Mouse (Mus musculus): Measurements from ENCODE around the gene Card9. TPM values are rescaled to one million over a fixed set of nuclear protein-coding genes. Genes with fewer than 3 reads are reported as not detected.

The Card9 gene
- polyA plus RNA-seq, 1 experiment from 2014 or later, result 9.9 TPM

DNA sequence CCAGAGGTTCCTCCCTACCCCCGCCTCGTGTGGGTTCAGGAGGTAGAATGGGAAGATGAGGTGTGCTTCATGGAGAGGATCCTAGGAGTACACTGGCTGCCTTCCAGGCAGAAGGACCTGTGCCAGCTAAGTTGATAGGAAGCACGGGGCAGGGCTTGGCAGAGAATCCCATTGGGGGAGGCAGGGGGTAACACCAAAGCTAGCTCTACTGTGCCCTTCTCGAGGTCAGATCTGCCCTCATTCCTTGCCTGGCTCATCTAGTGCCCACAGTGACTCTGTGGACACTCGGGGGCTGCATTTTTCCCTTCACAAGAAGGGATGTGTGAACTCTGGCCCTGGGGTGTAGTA is 21.5 kb downstream of the Card9 start:
- H3K4me1 ChIP-seq (ENCODE audit: insufficient read depth, low read depth, low read length), result peaks cover 15% of the 10 kb centered on the region; the same call in 1 of the 2 replicates
- no peak overlapping the region for H3K27ac ChIP-seq (ENCODE audit: low read length)
- no peak for TF ChIP-seq EP300 (IDR thresholded peaks at IDR 0.05)
- no peak for TF ChIP-seq CTCF (IDR thresholded peaks at IDR 0.05)
- no peak overlapping the region for H3K9ac ChIP-seq (replicated peaks; ENCODE audit: low read depth)
- H3K36me3 ChIP-seq (ENCODE audit: insufficient read depth, low read length), result no peaks in the 10 kb centered on the region
- DNase-seq (ENCODE audit: low spot score) (no peak), ATAC-seq (no peak)
- no peaks in the 10 kb centered on the region for H3K27me3 ChIP-seq (replicated peaks; ENCODE audit: insufficient read depth, low read length)
- no peak overlapping the region for H3K4me3 ChIP-seq (ENCODE audit: low read depth, low read length)
- no peaks in the 10 kb centered on the region for H3K9me3 ChIP-seq (ENCODE audit: low read length)
- WGBS, result 70% methylated on average over 5 of the region's 5 CpGs
- H3K4me2 ChIP-seq (replicated peaks; ENCODE audit: low read depth, low read length), result no peak overlapping the region

DNA sequence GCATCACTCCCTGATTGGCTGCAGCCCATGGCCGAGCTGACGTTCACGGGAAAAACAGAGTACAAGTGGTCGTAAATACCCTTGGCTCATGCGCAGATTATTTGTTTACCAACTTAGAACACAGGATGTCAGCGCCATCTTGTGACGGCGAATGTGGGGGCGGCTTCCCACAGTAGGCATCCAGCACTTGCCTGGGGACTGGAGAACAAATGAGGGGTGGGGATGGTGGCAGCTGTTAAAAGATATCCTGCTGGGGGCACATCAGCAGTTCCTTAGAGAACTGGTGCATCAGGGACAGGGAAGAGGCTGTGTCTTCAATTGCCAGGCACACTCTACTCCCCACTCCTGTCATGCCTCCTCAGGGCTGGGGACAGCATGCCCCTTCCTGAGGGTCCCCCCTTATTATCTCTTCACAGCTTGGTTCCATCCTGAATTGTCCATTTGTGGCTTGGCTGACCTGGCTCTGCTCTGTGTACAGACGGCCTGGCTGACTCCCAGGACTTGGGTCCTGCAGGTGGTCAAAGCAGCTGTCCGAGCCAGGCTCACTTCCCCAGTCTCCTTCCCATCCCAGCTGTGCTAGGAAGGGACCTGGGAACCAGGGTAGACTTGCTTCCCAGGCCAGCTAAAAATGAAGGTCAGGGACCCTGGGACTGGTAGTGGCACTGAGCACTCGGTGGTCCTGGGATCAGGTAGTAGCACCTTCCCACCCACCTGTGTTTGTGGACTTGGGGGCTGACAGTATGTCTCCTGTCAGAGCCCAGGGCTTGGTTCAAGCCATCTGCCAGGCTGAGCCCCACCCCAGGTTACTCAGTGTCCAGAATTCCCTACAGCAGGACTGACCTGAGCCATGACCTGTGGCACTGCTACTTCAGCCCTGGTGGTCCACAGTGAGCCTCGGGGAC is 22.2 kb downstream of the Card9 start:
- ATAC-seq (no peak), DNase-seq (ENCODE audit: low spot score) (no peak)
- Histone ChIP-seq H3K4me3 (ENCODE audit: low read depth, low read length) (no peak overlapping the region), H3K9ac (replicated peaks; ENCODE audit: low read depth) (no peak overlapping the region), H3K9me3 (ENCODE audit: low read length) (no peaks in the 10 kb centered on the region), H3K27ac (ENCODE audit: low read length) (no peak overlapping the region), H3K4me1 (ENCODE audit: insufficient read depth, low read depth, low read length) (peaks cover 15% of the 10 kb centered on the region; the same call in 1 of the 2 replicates), H3K27me3 (replicated peaks; ENCODE audit: insufficient read depth, low read length) (no peaks in the 10 kb centered on the region), H3K36me3 (ENCODE audit: insufficient read depth, low read length) (no peaks in the 10 kb centered on the region), H3K4me2 (replicated peaks; ENCODE audit: low read depth, low read length) (no peak overlapping the region)
- no peak for TF ChIP-seq CTCF (IDR thresholded peaks at IDR 0.05)
- TF ChIP-seq EP300 (IDR thresholded peaks at IDR 0.05), result no peak
- WGBS, result 82% methylated on average over 8 of the region's 13 CpGs

DNA sequence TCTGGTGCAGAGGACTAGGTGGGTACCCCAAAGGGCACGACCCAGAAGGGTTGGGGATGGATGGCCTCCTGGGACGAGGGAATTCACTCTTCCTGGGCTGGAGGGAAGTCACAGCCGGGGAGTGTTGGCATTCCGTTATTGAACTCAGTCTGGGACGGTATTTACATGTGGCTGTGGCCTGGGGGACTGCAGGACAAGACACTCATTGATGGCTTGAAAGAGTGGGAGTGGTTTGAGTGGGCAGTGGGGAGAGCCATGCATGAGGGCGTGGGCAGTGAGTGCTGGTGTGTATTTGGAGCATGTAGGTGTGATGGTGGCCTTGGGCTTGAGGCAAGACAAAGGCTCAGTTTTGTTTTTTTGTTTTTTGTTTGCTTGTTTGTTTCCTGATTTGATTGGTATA is 30.0 kb downstream of the Card9 start:
- Histone ChIP-seq H3K9me3 (ENCODE audit: low read length) (no peaks in the 10 kb centered on the region), H3K27me3 (replicated peaks; ENCODE audit: insufficient read depth, low read length) (no peaks in the 10 kb centered on the region), H3K36me3 (ENCODE audit: insufficient read depth, low read length) (0 out of 2 replicates have a peak, but pooled peaks cover 17% of the 10 kb centered on the region), H3K9ac (replicated peaks; ENCODE audit: low read depth) (no peak overlapping the region), H3K4me1 (ENCODE audit: insufficient read depth, low read depth, low read length) (no peaks in the 10 kb centered on the region), H3K4me2 (replicated peaks; ENCODE audit: low read depth, low read length) (no peak overlapping the region), H3K4me3 (ENCODE audit: low read depth, low read length) (no peak overlapping the region), H3K27ac (ENCODE audit: low read length) (no peak overlapping the region)
- 58% methylated on average over 6 of the region's 6 CpGs for WGBS
- no peak for DNase-seq (ENCODE audit: low spot score)
- TF ChIP-seq EP300 (IDR thresholded peaks at IDR 0.05) (no peak), CTCF (IDR thresholded peaks at IDR 0.05) (no peak)
- ATAC-seq, result no peak

DNA sequence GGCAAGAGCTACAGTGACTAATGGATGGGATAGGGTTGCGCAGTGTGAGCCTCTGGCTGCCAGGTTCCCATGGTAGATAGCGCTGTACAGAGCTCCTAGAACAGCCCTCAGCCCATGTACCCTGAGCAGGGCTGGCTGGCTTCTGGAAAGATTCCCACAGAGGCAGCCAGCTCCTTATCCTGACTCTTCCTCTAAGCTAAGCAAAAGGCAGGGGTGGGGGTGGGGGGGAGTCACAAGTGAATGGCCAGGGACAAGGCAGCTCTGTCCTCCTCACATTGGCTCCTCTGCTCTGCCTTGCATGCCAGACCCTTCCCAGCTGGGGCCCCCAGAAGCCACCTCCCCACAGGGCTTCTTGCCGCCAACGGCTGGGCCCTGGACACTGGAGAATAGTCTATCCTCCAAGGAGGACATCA is 30.7 kb downstream of the Card9 start:
- no peak for TF ChIP-seq EP300 (IDR thresholded peaks at IDR 0.05)
- TF ChIP-seq CTCF (IDR thresholded peaks at IDR 0.05), result no peak
- Histone ChIP-seq H3K9ac (replicated peaks; ENCODE audit: low read depth) (no peak overlapping the region), H3K4me2 (replicated peaks; ENCODE audit: low read depth, low read length) (no peak overlapping the region), H3K9me3 (ENCODE audit: low read length) (no peaks in the 10 kb centered on the region), H3K4me3 (ENCODE audit: low read depth, low read length) (no peak overlapping the region), H3K36me3 (ENCODE audit: insufficient read depth, low read length) (peaks cover 20% of the 10 kb centered on the region; the same call in 1 of the 2 replicates), H3K4me1 (ENCODE audit: insufficient read depth, low read depth, low read length) (no peaks in the 10 kb centered on the region), H3K27me3 (replicated peaks; ENCODE audit: insufficient read depth, low read length) (no peaks in the 10 kb centered on the region), H3K27ac (ENCODE audit: low read length) (no peak overlapping the region)
- DNase-seq (ENCODE audit: low spot score), result no peak
- WGBS, result 90% methylated on average over 4 of the region's 4 CpGs
- no peak for ATAC-seq

DNA sequence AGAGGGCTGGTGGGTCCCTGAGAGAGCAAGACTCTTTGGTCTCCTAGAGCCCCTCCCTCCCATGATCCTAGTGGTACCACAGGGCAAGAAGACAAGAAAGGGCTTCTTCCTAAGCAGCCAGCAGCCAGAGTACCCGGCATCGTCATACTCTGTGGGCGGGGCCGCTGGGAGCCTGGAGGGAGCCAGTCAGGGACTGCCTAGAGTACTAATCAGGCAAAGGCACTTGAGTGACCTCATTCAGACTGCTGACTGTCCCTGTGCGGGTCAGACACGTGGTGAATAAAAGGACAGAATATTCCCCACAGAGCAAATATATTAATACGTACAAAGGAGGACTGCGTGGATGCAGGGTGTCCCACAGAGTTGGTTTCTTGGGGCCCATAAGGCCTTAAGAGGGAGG is 31.3 kb downstream of the Card9 start:
- 61% methylated on average over 8 of the region's 8 CpGs for WGBS
- no peak overlapping the region for H3K9ac ChIP-seq (replicated peaks; ENCODE audit: low read depth)

DNA sequence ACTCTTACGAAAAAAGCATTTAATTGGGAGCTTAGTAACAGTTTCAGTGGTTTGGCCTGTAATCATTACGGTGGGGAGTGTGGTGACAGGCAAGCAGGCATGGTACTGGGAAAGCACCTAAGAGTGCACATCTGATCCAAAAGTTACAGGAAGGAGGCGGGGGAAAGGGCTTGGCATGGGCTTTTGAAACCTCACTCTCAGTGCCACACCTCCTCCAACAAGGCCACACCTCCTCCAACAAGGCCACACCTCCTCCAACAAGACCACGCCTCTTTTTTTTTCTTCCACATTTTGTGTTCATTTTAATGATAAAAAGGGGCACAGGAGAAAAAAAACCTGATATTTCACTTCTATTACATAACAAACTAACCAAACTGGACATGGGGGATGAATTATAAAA is 32.9 kb downstream of the Card9 start:
- H3K27ac ChIP-seq (ENCODE audit: low read length), result no peak overlapping the region
- H3K27me3 ChIP-seq (replicated peaks; ENCODE audit: insufficient read depth, low read length), result no peaks in the 10 kb centered on the region
- no peak overlapping the region for H3K4me3 ChIP-seq (ENCODE audit: low read depth, low read length)
- H3K9me3 ChIP-seq (ENCODE audit: low read length), result no peaks in the 10 kb centered on the region
- no peaks in the 10 kb centered on the region for H3K4me1 ChIP-seq (ENCODE audit: insufficient read depth, low read depth, low read length)
- H3K4me2 ChIP-seq (replicated peaks; ENCODE audit: low read depth, low read length), result no peak overlapping the region
- no peak overlapping the region for H3K9ac ChIP-seq (replicated peaks; ENCODE audit: low read depth)
- peaks cover 26% of the 10 kb centered on the region; the same call in 1 of the 2 replicates for H3K36me3 ChIP-seq (ENCODE audit: insufficient read depth, low read length)
- TF ChIP-seq EP300 (IDR thresholded peaks at IDR 0.05) (no peak), CTCF (IDR thresholded peaks at IDR 0.05) (no peak)
- WGBS, result 79% methylated on average over 4 of the region's 4 CpGs
- peak; percentile 49 for DNase-seq (ENCODE audit: low spot score)
- ATAC-seq, result no peak

More for the DNA sequence above, 31.3 kb downstream of the Card9 start:
- H3K4me2 ChIP-seq (replicated peaks; ENCODE audit: low read depth, low read length), result no peak overlapping the region
- no peaks in the 10 kb centered on the region for H3K4me1 ChIP-seq (ENCODE audit: insufficient read depth, low read depth, low read length)
- TF ChIP-seq EP300 (IDR thresholded peaks at IDR 0.05) (no peak), CTCF (IDR thresholded peaks at IDR 0.05) (no peak)
- H3K27me3 ChIP-seq (replicated peaks; ENCODE audit: insufficient read depth, low read length), result no peaks in the 10 kb centered on the region
- H3K9me3 ChIP-seq (ENCODE audit: low read length), result no peaks in the 10 kb centered on the region
- H3K27ac ChIP-seq (ENCODE audit: low read length), result no peak overlapping the region
- no peak overlapping the region for H3K4me3 ChIP-seq (ENCODE audit: low read depth, low read length)
- peak; percentile 55 for ATAC-seq
- H3K36me3 ChIP-seq (ENCODE audit: insufficient read depth, low read length), result peaks cover 21% of the 10 kb centered on the region; the same call in 1 of the 2 replicates
- peak; percentile 60 for DNase-seq (ENCODE audit: low spot score)

Measured in lung, postnatal 0 days (tissue).